Mouse (Mus musculus): ENCODE measurements around the gene Tnfrsf9.
"Not testable (repeated sequence)": the region's sequence is repeated elsewhere in the genome, so short reads cannot be mapped to it uniquely, and the experiment has no call there.

The Tnfrsf9 gene

GRCm38 (mm10) chr4:150914290-150914733, at the start of gene Tnfrsf9, which contains the start of gene Park7:
TSS of gene Tnfrsf9 (plus strand) at chr4:150914562.
TSS of gene Park7 (minus strand) at chr4:150914437.
- POLR2A ChIA-PET, result interaction anchor here in 3 of 4 experiments (0.6 to 3.2 kb wide), 24 partner anchors 10 to 1674 kb away, joined by 3 to 21 read pairs (median 4); no protein-coding TSS in a partner anchor
- CTCF ChIA-PET, result interaction anchor here in 3 of 4 experiments (0.5 to 2.3 kb wide), 13 partner anchors 10 to 288 kb away, joined by 3 to 9 read pairs (median 4); no protein-coding TSS in a partner anchor

GRCm38 (mm10) chr4:150865371-150865770, 49.0 kb upstream of the Tnfrsf9 start:
- ChIA-PET POLR2A (interaction anchor here in 3 of 4 experiments (0.9 to 5.7 kb wide), 14 partner anchors 9 to 184 kb away, joined by 3 to 45 read pairs (median 6); no protein-coding TSS in a partner anchor), CTCF (interaction anchor here in 3 of 4 experiments (0.5 to 1.4 kb wide), 7 partner anchors 10 to 993 kb away, joined by 3 to 8 read pairs (median 4); no protein-coding TSS in a partner anchor)

GRCm38 (mm10) chr4:150866069-150866468, 48.3 kb upstream of the Tnfrsf9 start:
- CTCF ChIA-PET, result interaction anchor here (0.5 to 1.8 kb wide), 13 partner anchors 9 to 263 kb away, joined by 3 to 6 read pairs (median 4); no protein-coding TSS in a partner anchor
- POLR2A ChIA-PET, result interaction anchor here (0.9 to 5.7 kb wide), 20 partner anchors 10 to 184 kb away, joined by 3 to 45 read pairs (median 5); no protein-coding TSS in a partner anchor

- CTCF ChIA-PET, result interaction anchor here (0.5 to 1.8 kb wide), 13 partner anchors 9 to 211 kb away, joined by 3 to 6 read pairs (median 3); no protein-coding TSS in a partner anchor
- POLR2A ChIA-PET, result interaction anchor here (0.6 to 5.7 kb wide), 22 partner anchors 10 to 189 kb away, joined by 3 to 45 read pairs (median 4); no protein-coding TSS in a partner anchor
These were observed 47.9 kb upstream of the Tnfrsf9 start for GRCm38 (mm10) chr4:150866494-150866893.

- POLR2A ChIA-PET, result interaction anchor here in 3 of 4 experiments (0.5 to 5.7 kb wide), 6 partner anchors 9 to 32 kb away, joined by 3 to 45 read pairs (median 10); no protein-coding TSS in a partner anchor
- CTCF ChIA-PET, result no interaction called here
These were observed 46.2 kb upstream of the Tnfrsf9 start for GRCm38 (mm10) chr4:150868161-150868560.

GRCm38 (mm10) chr4:150868859-150869258, 45.5 kb upstream of the Tnfrsf9 start:
- ChIA-PET CTCF (no interaction called here), POLR2A (interaction anchor here in 2 of 4 experiments (1.4 to 4.7 kb wide), 4 partner anchors 9 to 12 kb away, joined by 3 to 45 read pairs (median 28); no protein-coding TSS in a partner anchor)

- POLR2A ChIA-PET, result interaction anchor here in 3 of 4 experiments (0.6 to 4.1 kb wide), 11 partner anchors 9 to 192 kb away, joined by 3 to 40 read pairs (median 7); no protein-coding TSS in a partner anchor
- CTCF ChIA-PET, result interaction anchor here in 2 of 4 experiments (0.6 to 1.4 kb wide), 2 partner anchors 206 to 608 kb away, joined by 3 read pairs; no protein-coding TSS in a partner anchor
These were observed 44.8 kb upstream of the Tnfrsf9 start for GRCm38 (mm10) chr4:150869276-150870197.

GRCm38 (mm10) chr4:150870963-150871391, 43.4 kb upstream of the Tnfrsf9 start:
- ChIA-PET POLR2A (interaction anchor here in 3 of 4 experiments (0.6 to 4.1 kb wide), 32 partner anchors 8 to 215 kb away, joined by 3 to 40 read pairs (median 5); no protein-coding TSS in a partner anchor), CTCF (interaction anchor here in 3 of 4 experiments (0.5 to 2.0 kb wide), 7 partner anchors 24 to 1401 kb away, joined by 3 to 8 read pairs (median 3); no protein-coding TSS in a partner anchor)

GRCm38 (mm10) chr4:150871392-150872138, 42.8 kb upstream of the Tnfrsf9 start:
- CTCF ChIA-PET, result interaction anchor here in 3 of 4 experiments (0.6 to 2.0 kb wide), 8 partner anchors 24 to 615 kb away, joined by 3 to 8 read pairs (median 3); no protein-coding TSS in a partner anchor
- POLR2A ChIA-PET, result interaction anchor here (0.5 to 4.1 kb wide), 48 partner anchors 7 to 631 kb away, joined by 3 to 40 read pairs (median 4); partner anchors contain the start of genes Park7 (in 1 of the 4), Per3 (in 1 of the 4) and Tnfrsf9 (in 1 of the 4)

- CTCF ChIA-PET, result interaction anchor here in 3 of 4 experiments (0.9 to 2.0 kb wide), 6 partner anchors 29 to 608 kb away, joined by 3 to 8 read pairs (median 3); no protein-coding TSS in a partner anchor
- POLR2A ChIA-PET, result interaction anchor here (0.6 to 4.1 kb wide), 37 partner anchors 8 to 591 kb away, joined by 3 to 40 read pairs (median 4); partner anchors contain the start of genes Park7 (in 1 of the 4), Per3 (in 1 of the 4) and Tnfrsf9 (in 1 of the 4)
These were observed 42.2 kb upstream of the Tnfrsf9 start for GRCm38 (mm10) chr4:150872139-150872651.

GRCm38 (mm10) chr4:150872681-150873080, 41.7 kb upstream of the Tnfrsf9 start:
- ChIA-PET CTCF (interaction anchor here in 1 of 4 experiments (0.9 kb wide), 1 partner anchor 29 kb away, joined by 4 read pairs; no protein-coding TSS in a partner anchor), POLR2A (interaction anchor here in 3 of 4 experiments (0.6 to 4.1 kb wide), 23 partner anchors 7 to 209 kb away, joined by 3 to 40 read pairs (median 5); partner anchors contain the start of gene Per3 (in 1 of the 3))

- CTCF ChIA-PET, result not testable (repeated sequence)
These were observed 39.9 kb upstream of the Tnfrsf9 start for GRCm38 (mm10) chr4:150874416-150874815.

GRCm38 (mm10) chr4:150875393-150875792, 39.0 kb upstream of the Tnfrsf9 start:
- ChIA-PET POLR2A (interaction anchor here in 3 of 4 experiments (0.6 to 2.2 kb wide), 7 partner anchors 9 to 99 kb away, joined by 3 to 7 read pairs (median 5); no protein-coding TSS in a partner anchor), CTCF (interaction anchor here in 1 of 4 experiments (1.1 kb wide), 1 partner anchor 9 kb away, joined by 4 read pairs; no protein-coding TSS in a partner anchor)

More at GRCm38 (mm10) chr4:150874416-150874815, 39.9 kb upstream of the Tnfrsf9 start:
- POLR2A ChIA-PET, result not testable (repeated sequence)

GRCm38 (mm10) chr4:150879631-150880030, 34.7 kb upstream of the Tnfrsf9 start:
- ChIA-PET CTCF (interaction anchor here in 3 of 4 experiments (0.9 to 1.6 kb wide), 7 partner anchors 8 to 216 kb away, joined by 3 to 7 read pairs (median 4); no protein-coding TSS in a partner anchor), POLR2A (interaction anchor here in 3 of 4 experiments (0.6 to 5.1 kb wide), 29 partner anchors 8 to 634 kb away, joined by 3 to 41 read pairs (median 4); no protein-coding TSS in a partner anchor)

- CTCF ChIA-PET, result interaction anchor here in 3 of 4 experiments (1.0 to 1.6 kb wide), 4 partner anchors 13 to 217 kb away, joined by 3 to 7 read pairs (median 4); no protein-coding TSS in a partner anchor
- POLR2A ChIA-PET, result interaction anchor here in 3 of 4 experiments (0.6 to 5.1 kb wide), 20 partner anchors 9 to 635 kb away, joined by 3 to 41 read pairs (median 4); no protein-coding TSS in a partner anchor
These were observed 34.0 kb upstream of the Tnfrsf9 start for GRCm38 (mm10) chr4:150880364-150880763.

- ChIA-PET CTCF (interaction anchor here in 1 of 4 experiments (1.0 kb wide), 1 partner anchor 20 kb away, joined by 3 read pairs; no protein-coding TSS in a partner anchor), POLR2A (interaction anchor here in 2 of 4 experiments (0.7 to 5.1 kb wide), 5 partner anchors 11 to 219 kb away, joined by 3 to 41 read pairs (median 4); no protein-coding TSS in a partner anchor)
These were observed 31.7 kb upstream of the Tnfrsf9 start for GRCm38 (mm10) chr4:150882632-150883031.
